Mouse (Mus musculus) C2C12 (cell line): ENCODE measurements around the gene Cd19. TPM values are rescaled to one million over a fixed set of nuclear protein-coding genes. Genes with fewer than 3 reads are reported as not detected.

Source experiments
- H3K27me3 ChIP-seq: one replicate; pipeline ENCODE4 v1.6.1; 2011; ENCODE audit not compliant: control insufficient read depth, insufficient read depth, insufficient read length
- H3K36me3 ChIP-seq: one replicate; pipeline ENCODE4 v1.6.1; 2011; ENCODE audit not compliant: control insufficient read depth, insufficient read depth
- H3K4me3 ChIP-seq: one replicate; pipeline ENCODE4 v1.5.1; 2011; ENCODE audit warnings: mild to moderate bottlenecking, control low read depth; ENCODE audit not compliant: poor library complexity, insufficient read depth, severe bottlenecking
- H3K79me2 ChIP-seq: one replicate; pipeline ENCODE4 v1.6.1; 2011; ENCODE audit not compliant: control insufficient read depth, insufficient read depth
- H3K79me3 ChIP-seq: one replicate; pipeline ENCODE4 v1.6.1; 2011; ENCODE audit warnings: low read depth, control low read depth
- H3ac ChIP-seq: one replicate; pipeline ENCODE3; 2011; ENCODE audit warnings: low read depth; ENCODE audit not compliant: control insufficient read depth, insufficient read length
- CEBPB ChIP-seq: IDR thresholded peaks from one replicate; pipeline ENCODE4 v1.6.1; 2011; ENCODE audit warnings: low read depth, mild to moderate bottlenecking, control low read depth, moderate library complexity
- CTCF ChIP-seq: IDR thresholded peaks from one replicate; pipeline ENCODE4 v1.5.1; 2011; ENCODE audit not compliant: control insufficient read depth, insufficient read depth, insufficient read length
- FOSL1 ChIP-seq: IDR thresholded peaks from one replicate; pipeline ENCODE4 v1.8.0; 2011; ENCODE audit warnings: mild to moderate bottlenecking, low read length; ENCODE audit not compliant: poor library complexity, insufficient read depth, severe bottlenecking
- MAX ChIP-seq: IDR thresholded peaks from one replicate; pipeline ENCODE4 v1.6.1; 2011; ENCODE audit warnings: mild to moderate bottlenecking, control low read depth
- MYOD1 ChIP-seq: IDR thresholded peaks from one replicate; pipeline ENCODE4 v1.6.1; 2011; ENCODE audit warnings: low read depth; ENCODE audit not compliant: control insufficient read depth, insufficient read length
- MYOG ChIP-seq: IDR thresholded peaks from one replicate; pipeline ENCODE4 v1.6.1; 2011; ENCODE audit not compliant: control insufficient read depth, insufficient read length; ENCODE audit errors: extremely low read depth
- USF1 ChIP-seq: IDR thresholded peaks from one replicate; pipeline ENCODE4 v1.6.1; 2011; ENCODE audit warnings: low read depth, mild to moderate bottlenecking, control low read depth, moderate library complexity
- polyA plus RNA-seq: library from polyadenylated mRNA; unstranded; fragments of >200 nt; fragmentation: generic; extraction: Trizol; gene quantifications from one replicate; pipeline ENCODE4 v1.2.1, GENCODE M21; 2012; ENCODE audit warnings: missing spikeins

Cd19 gene
- polyA plus RNA-seq, 1 experiment = not detected

- Histone ChIP-seq H3K79me3 (no peaks in the 10 kb centered on the region), H3K79me2 (no peaks in the 10 kb centered on the region), H3K4me3 (no peak overlapping the region), H3ac (no peak overlapping the region), H3K36me3 (no peaks in the 10 kb centered on the region), H3K27me3 (no peaks in the 10 kb centered on the region)
- TF ChIP-seq MYOD1 (no peak), USF1 (no peak), CTCF (no peak), FOSL1 (no peak), CEBPB (no peak), MYOG (no peak), MAX (no peak)
These were observed 44.3 kb upstream of the Cd19 start for GRCm38 (mm10) chr7:126458844-126459618.

- Histone ChIP-seq H3K27me3 (no peaks in the 10 kb centered on the region), H3K4me3 (no peak overlapping the region), H3K79me2 (no peaks in the 10 kb centered on the region), H3K79me3 (no peaks in the 10 kb centered on the region), H3K36me3 (no peaks in the 10 kb centered on the region), H3ac (no peak overlapping the region)
- TF ChIP-seq MYOG (no peak), MAX (no peak), USF1 (no peak), CEBPB (no peak), CTCF (no peak), FOSL1 (no peak), MYOD1 (no peak)
These were observed 43.5 kb upstream of the Cd19 start for GRCm38 (mm10) chr7:126458225-126458624.

DNA sequence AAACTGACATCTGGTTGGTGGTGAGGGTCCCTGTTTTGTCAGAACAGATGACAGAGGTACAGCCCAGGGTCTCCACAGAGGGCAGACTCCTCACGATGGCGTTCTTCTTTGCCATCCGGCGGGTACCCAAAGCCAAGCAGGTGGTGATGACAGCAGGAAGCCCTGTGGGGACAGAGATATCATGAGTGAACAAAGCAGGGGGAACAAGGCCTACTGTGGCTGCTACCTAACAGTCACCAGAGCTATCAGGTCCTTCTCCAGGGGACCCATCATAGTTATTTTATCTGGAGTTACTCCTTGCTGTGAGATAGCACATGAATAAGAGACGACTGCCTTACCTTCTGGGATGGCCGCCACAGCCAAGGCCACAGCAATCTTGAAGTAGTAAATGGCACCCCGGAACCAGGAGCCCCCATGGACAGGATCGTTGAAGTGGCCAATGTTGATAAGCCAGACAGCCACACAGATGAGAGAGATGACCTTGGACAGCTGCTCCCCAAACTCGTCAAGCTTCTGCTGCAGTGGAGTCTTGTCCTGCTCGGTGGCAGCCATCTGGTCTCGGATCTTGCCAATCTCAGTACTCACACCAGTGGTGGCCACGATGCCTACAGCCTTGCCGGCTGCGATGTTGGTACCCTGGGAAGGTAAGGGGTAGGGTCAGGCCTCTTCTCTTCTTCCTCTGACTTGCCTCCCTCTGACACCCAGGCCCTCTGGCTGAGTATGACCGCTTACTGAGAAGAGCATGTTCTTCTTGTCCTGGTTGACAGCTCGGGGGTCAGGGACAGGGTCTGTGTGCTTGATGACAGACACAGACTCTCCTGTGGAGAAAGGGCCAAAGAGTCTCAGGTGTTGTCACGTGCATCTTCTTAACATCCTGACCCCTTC is 41.9 kb upstream of the Cd19 start:
- TF ChIP-seq MAX = no peak
- TF ChIP-seq MYOD1 = no peak
- TF ChIP-seq FOSL1 = no peak
- no peak for TF ChIP-seq MYOG
- TF ChIP-seq USF1 = no peak
- TF ChIP-seq CTCF = no peak
- TF ChIP-seq CEBPB = no peak
- H3K36me3 ChIP-seq = no peaks in the 10 kb centered on the region
- no peak overlapping the region for H3ac ChIP-seq
- H3K79me2 ChIP-seq = no peaks in the 10 kb centered on the region
- H3K4me3 ChIP-seq = no peak overlapping the region
- no peaks in the 10 kb centered on the region for H3K79me3 ChIP-seq
- H3K27me3 ChIP-seq = no peaks in the 10 kb centered on the region

- TF ChIP-seq CTCF = no peak
- TF ChIP-seq CEBPB = no peak
- no peak for TF ChIP-seq MYOD1
- no peak for TF ChIP-seq MYOG
- no peak for TF ChIP-seq USF1
- no peak for TF ChIP-seq MAX
- no peak for TF ChIP-seq FOSL1
- H3K79me3 ChIP-seq = no peaks in the 10 kb centered on the region
- H3K36me3 ChIP-seq = no peaks in the 10 kb centered on the region
These were observed 40.6 kb upstream of the Cd19 start for GRCm38 (mm10) chr7:126455242-126455641.

GRCm38 (mm10) chr7:126453861-126454260 is 39.2 kb upstream of the Cd19 start:
- Histone ChIP-seq H3K79me2 (no peaks in the 10 kb centered on the region), H3K4me3 (no peak overlapping the region), H3K79me3 (no peaks in the 10 kb centered on the region), H3ac (no peak overlapping the region), H3K36me3 (no peaks in the 10 kb centered on the region), H3K27me3 (no peaks in the 10 kb centered on the region)
- TF ChIP-seq MAX (no peak), MYOG (no peak), USF1 (no peak), FOSL1 (no peak), CTCF (no peak), CEBPB (no peak), MYOD1 (no peak)

More at GRCm38 (mm10) chr7:126455242-126455641, 40.6 kb upstream of the Cd19 start:
- Histone ChIP-seq H3K79me2 (no peaks in the 10 kb centered on the region), H3ac (no peak overlapping the region), H3K27me3 (no peaks in the 10 kb centered on the region), H3K4me3 (no peak overlapping the region)
